Mouse (Mus musculus) heart, embryonic 11.5 days (tissue): ENCODE data around the gene Chrnd. TPM values are rescaled to one million over a fixed set of nuclear protein-coding genes. Genes with fewer than 3 reads are reported as not detected.

Experiments used
- ATAC-seq: fragments of 200-750 bp; cut with Nextera tagmentation; replicated peaks from 2 replicates; pipeline ENCODE4 v1.8.0; 2017; ENCODE audit warnings: moderate library complexity; ENCODE audit not compliant: insufficient number of reproducible peaks, low FRiP score, low TSS enrichment
- H3K27ac ChIP-seq: fragments of 300-500 bp; sonication (generic); 2 replicates; pipeline ENCODE4 v1.5.1; 2014; ENCODE audit warnings: mild to moderate bottlenecking, low read depth, low read length
- H3K27me3 ChIP-seq: fragments of 300-500 bp; sonication (generic); 2 replicates; pipeline ENCODE4 v1.6.1; 2014; ENCODE audit warnings: mild to moderate bottlenecking, low read length, mixed read lengths; ENCODE audit not compliant: control insufficient read depth, insufficient read depth
- H3K36me3 ChIP-seq: fragments of 300-500 bp; sonication (generic); 2 replicates; pipeline ENCODE4 v1.6.1; 2014; ENCODE audit warnings: mild to moderate bottlenecking, low read length, moderate library complexity, mixed read lengths; ENCODE audit not compliant: control insufficient read depth, insufficient read depth
- H3K4me1 ChIP-seq: fragments of 300-500 bp; sonication (generic); 2 replicates; pipeline ENCODE4 v1.6.1; 2014; ENCODE audit warnings: low read length; ENCODE audit not compliant: control insufficient read depth, insufficient read depth
- H3K4me2 ChIP-seq: fragments of 300-500 bp; sonication (generic); 2 replicates; pipeline ENCODE4 v1.6.1; 2014; ENCODE audit warnings: mild to moderate bottlenecking, moderate library complexity
- H3K4me3 ChIP-seq: fragments of 300-500 bp; sonication (generic); 2 replicates; pipeline ENCODE4 v1.5.1; 2014; ENCODE audit warnings: low read depth, low read length
- H3K9ac ChIP-seq: fragments of 300-500 bp; sonication (generic); 2 replicates; pipeline ENCODE4 v1.6.1; 2014; ENCODE audit warnings: mild to moderate bottlenecking, low read depth, low read length, moderate library complexity
- H3K9me3 ChIP-seq: fragments of 300-500 bp; sonication (generic); replicated peaks from 2 replicates; pipeline ENCODE4 v1.6.1; 2016; ENCODE audit warnings: low read length; ENCODE audit not compliant: control insufficient read depth
- WGBS: fragments of 180-500 bp; shearing (Covaris S2); extraction: QIAGEN DNeasy Blood & Tissue Kit; methylation state at CpG from one replicate; pipeline ENCODE4 v1.1.7; 2014; ENCODE audit not compliant: insufficient replicate concordance; 5-methylcytosine and 5-hydroxymethylcytosine counted together
- polyA plus RNA-seq: library from polyadenylated mRNA; unstranded; fragments of >200 nt; fragmentation: Nextera tagmentation; extraction: Ambion mirVana; gene quantifications from 2 replicates; pipeline ENCODE4 v1.2.1, GENCODE M21; 2014

Gene Chrnd
- polyA plus RNA-seq, 1 experiment from 2014 or later: not detected

GRCm38 (mm10) chr1:87227160-87227550 lies 36.7 kb downstream of the Chrnd start:
- no peak for ATAC-seq
- Histone ChIP-seq H3K36me3 (peaks cover 58% of the 10 kb centered on the region), H3K4me1 (no peaks in the 10 kb centered on the region), H3K4me2 (no peak overlapping the region), H3K9me3 (no peaks in the 10 kb centered on the region), H3K4me3 (no peak overlapping the region), H3K27ac (no peak overlapping the region), H3K9ac (no peak overlapping the region), H3K27me3 (no peaks in the 10 kb centered on the region)
- WGBS: 88% methylated on average over 3 of the region's 3 CpGs

DNA sequence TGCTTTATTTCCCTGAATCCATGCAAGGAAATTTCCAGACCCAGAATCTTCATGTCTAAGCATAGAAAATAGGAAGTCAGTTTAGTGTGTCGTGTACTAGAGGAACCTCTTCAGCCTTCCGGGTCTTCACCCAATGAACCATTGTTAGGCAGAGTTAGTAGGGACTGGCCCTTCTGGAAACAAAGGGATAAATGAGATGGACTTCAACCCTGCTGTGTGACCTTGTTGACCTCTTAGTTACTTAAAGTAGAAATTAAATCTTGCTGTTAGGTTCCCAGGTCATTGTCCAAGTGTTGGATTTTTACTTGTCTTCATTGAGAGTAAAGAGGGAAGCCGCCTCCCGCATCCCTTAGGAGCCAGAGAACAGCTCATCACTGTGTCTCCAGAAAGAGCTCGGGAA lies 40.2 kb downstream of the Chrnd start:
- Histone ChIP-seq H3K27me3 (no peaks in the 10 kb centered on the region), H3K4me3 (no peak overlapping the region), H3K4me1 (no peaks in the 10 kb centered on the region), H3K9ac (no peak overlapping the region), H3K9me3 (no peaks in the 10 kb centered on the region), H3K27ac (no peak overlapping the region), H3K4me2 (no peak overlapping the region), H3K36me3 (peaks cover 41% of the 10 kb centered on the region)
- ATAC-seq: no peak
- WGBS: 90% methylated on average over 5 of the region's 5 CpGs

- no peak for ATAC-seq
- Histone ChIP-seq H3K36me3 (peaks cover 30% of the 10 kb centered on the region), H3K27ac (no peak overlapping the region), H3K9ac (no peak overlapping the region), H3K4me1 (no peaks in the 10 kb centered on the region), H3K4me3 (no peak overlapping the region), H3K27me3 (no peaks in the 10 kb centered on the region), H3K9me3 (no peaks in the 10 kb centered on the region), H3K4me2 (no peak overlapping the region)
- 71% methylated on average over 7 of the region's 7 CpGs for WGBS
Observed at GRCm38 (mm10) chr1:87232197-87232596, 41.8 kb downstream of the Chrnd start.

DNA sequence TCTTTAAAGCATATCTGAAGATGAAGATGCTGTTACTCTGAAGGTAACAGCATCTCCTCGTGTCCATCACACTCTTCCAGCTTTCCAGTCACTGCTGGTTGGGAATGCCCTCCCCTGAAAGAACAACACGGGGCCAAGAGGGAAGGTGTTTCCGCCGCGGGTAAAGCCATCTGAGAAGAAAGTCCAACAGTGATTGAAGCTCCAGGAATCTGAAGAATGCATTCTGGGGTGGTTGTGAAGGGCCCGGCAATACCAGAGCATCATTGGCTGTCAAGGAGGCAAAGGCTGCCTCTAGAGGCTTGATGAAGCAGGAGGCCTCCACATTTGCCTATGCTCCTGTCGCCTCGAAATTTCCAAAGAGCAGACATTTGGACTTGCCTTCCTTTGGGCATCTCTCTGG lies 48.6 kb downstream of the Chrnd start:
- peaks cover 5% of the 10 kb centered on the region for H3K36me3 ChIP-seq
- WGBS: 56% methylated on average over 8 of the region's 8 CpGs

GRCm38 (mm10) chr1:87243021-87243420 lies 52.6 kb downstream of the Chrnd start:
- 0 out of 2 replicates have a peak, but pooled peaks cover 5% of the 10 kb centered on the region for H3K4me1 ChIP-seq
- H3K27me3 ChIP-seq: no peaks in the 10 kb centered on the region
- no peak overlapping the region for H3K27ac ChIP-seq
- no peak for ATAC-seq
- 86% methylated on average over 8 of the region's 8 CpGs for WGBS
- H3K4me2 ChIP-seq: no peak overlapping the region
- H3K9me3 ChIP-seq: no peaks in the 10 kb centered on the region
- no peak overlapping the region for H3K9ac ChIP-seq
- H3K36me3 ChIP-seq: peaks cover 3% of the 10 kb centered on the region
- H3K4me3 ChIP-seq: no peak overlapping the region

More for the DNA sequence above, 48.6 kb downstream of the Chrnd start:
- no peak for ATAC-seq
- Histone ChIP-seq H3K4me3 (no peak overlapping the region), H3K4me1 (0 out of 2 replicates have a peak, but pooled peaks cover 5% of the 10 kb centered on the region), H3K4me2 (no peak overlapping the region), H3K9me3 (no peaks in the 10 kb centered on the region), H3K9ac (no peak overlapping the region), H3K27me3 (no peaks in the 10 kb centered on the region), H3K27ac (no peak overlapping the region)

DNA sequence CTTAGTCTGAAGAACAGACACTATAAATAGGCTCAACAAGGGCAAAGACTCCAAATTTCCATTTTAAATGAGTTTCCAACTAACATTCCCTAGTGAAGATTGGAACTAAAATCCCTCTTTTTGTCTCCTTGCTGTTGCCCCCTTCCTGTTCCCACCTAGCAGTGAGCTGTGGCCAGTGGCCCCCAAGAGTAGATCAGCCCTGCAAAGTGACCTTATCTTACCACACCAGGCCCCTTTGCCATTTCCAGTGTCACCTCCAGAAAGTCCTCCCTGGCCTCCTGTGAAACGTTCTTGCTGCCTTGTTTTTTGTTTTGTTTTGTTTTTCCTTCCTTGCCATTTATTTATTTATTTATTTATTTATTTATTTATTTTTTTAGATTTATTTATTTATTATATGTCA lies 55.0 kb downstream of the Chrnd start:
- 38% methylated on average over 1 of the region's 1 CpGs for WGBS
- no peak; the same call in 1 of the 2 replicates for ATAC-seq

DNA sequence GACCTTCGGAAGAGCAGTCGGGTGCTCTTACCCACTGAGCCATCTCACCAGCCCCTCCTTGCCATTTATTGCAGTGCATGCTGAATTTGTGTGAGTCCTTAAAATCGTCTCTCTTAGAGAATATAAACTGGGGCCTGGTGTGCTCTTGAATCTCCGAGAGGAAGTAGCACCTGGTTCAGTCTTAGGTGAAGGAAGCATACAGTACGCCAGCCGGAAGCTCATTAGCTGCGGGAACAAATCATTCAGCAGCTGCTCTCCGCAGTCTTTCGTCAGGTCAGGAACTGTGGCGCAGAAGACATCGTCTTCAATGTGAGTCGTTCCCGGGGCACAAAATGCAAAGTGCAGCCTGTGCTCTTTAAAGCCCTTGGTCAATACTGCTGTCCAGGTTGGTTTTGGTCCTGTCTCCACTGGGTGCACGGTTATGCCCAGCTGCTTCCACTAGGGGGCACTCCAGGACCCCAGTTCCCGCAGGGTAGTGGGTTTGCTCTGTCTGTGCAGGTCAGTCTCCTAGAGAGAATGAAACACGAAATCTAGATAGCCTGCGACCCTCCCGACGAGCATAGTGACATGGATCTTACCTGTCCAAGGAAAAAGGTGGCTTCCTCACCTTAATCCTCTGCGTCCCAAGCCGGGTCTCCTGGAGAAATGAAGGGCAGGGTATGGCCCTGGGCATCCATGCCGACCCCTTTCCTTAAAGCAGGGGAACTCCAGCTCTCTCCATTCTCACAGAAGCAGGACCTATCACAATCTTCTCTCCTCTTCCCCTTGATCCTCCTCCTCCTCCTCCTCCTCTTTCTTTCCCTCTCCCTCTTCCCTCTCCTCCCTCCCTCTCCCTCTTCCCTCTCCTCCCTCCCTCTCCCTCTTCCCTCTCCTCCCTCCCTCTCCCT lies 55.8 kb downstream of the Chrnd start:
- peak overlapping the region; percentile 47 for H3K4me2 ChIP-seq
- no peaks in the 10 kb centered on the region for H3K9me3 ChIP-seq
- no peak overlapping the region for H3K4me3 ChIP-seq
- WGBS: 27% methylated on average over 22 of the region's 22 CpGs
- no peaks in the 10 kb centered on the region for H3K36me3 ChIP-seq
- peak; percentile 78 for ATAC-seq
- no peak overlapping the region for H3K27ac ChIP-seq
- no peaks in the 10 kb centered on the region for H3K27me3 ChIP-seq
- 0 out of 2 replicates have a peak overlapping the region, but pooled peaks have one; percentile 28 for H3K9ac ChIP-seq
- no peaks in the 10 kb centered on the region for H3K4me1 ChIP-seq

More for the DNA sequence above, 55.0 kb downstream of the Chrnd start:
- H3K27me3 ChIP-seq: no peaks in the 10 kb centered on the region
- H3K9ac ChIP-seq: no peak overlapping the region
- H3K36me3 ChIP-seq: no peaks in the 10 kb centered on the region
- H3K4me3 ChIP-seq: no peak overlapping the region
- H3K4me2 ChIP-seq: no peak overlapping the region
- H3K27ac ChIP-seq: no peak overlapping the region
- H3K9me3 ChIP-seq: no peaks in the 10 kb centered on the region
- no peaks in the 10 kb centered on the region for H3K4me1 ChIP-seq
